Mouse (Mus musculus) lung, postnatal 0 days (tissue): Measurements from ENCODE around the gene Fam151a. TPM values are rescaled to one million over a fixed set of nuclear protein-coding genes. Genes with fewer than 3 reads are reported as not detected.
A peak's percentile ranks its signal among the peaks of the same experiment; 100 is the strongest.
"Not testable (repeated sequence)": the region's sequence is repeated elsewhere in the genome, so short reads cannot be mapped to it uniquely, and the experiment has no call there.

Experiments used
- ATAC-seq: fragments of 200-750 bp; cut with Nextera tagmentation; 2 replicates; pipeline ENCODE4 v1.8.0; 2017; ENCODE audit warnings: moderate library complexity
- DNase-seq: peaks from one replicate; pipeline ENCODE4 v3.0.0-alpha.2; 2016; ENCODE audit warnings: low spot score
- H3K27ac ChIP-seq: fragments of 300-500 bp; sonication (generic); 2 replicates; pipeline ENCODE4 v1.5.1; 2014; ENCODE audit warnings: antibody characterized with exemption, mild to moderate bottlenecking, low read length, mixed read lengths
- H3K27me3 ChIP-seq: fragments of 300-500 bp; sonication (generic); replicated peaks from 2 replicates; pipeline ENCODE4 v1.6.1; 2014; ENCODE audit warnings: low read length, mixed read lengths; ENCODE audit not compliant: insufficient read depth
- H3K36me3 ChIP-seq: fragments of 300-500 bp; sonication (generic); 2 replicates; pipeline ENCODE4 v1.6.1; 2014; ENCODE audit warnings: low read length, mixed read lengths; ENCODE audit not compliant: insufficient read depth
- H3K4me1 ChIP-seq: fragments of 300-500 bp; sonication (generic); 2 replicates; pipeline ENCODE4 v1.6.1; 2014; ENCODE audit warnings: antibody characterized with exemption, low read depth, low read length, mixed read lengths; ENCODE audit not compliant: insufficient read depth
- H3K4me2 ChIP-seq: fragments of 300-500 bp; sonication (generic); replicated peaks from 2 replicates; pipeline ENCODE4 v1.6.1; 2014; ENCODE audit warnings: low read depth, mild to moderate bottlenecking, low read length, moderate library complexity, mixed read lengths
- H3K4me3 ChIP-seq: fragments of 300-500 bp; sonication (generic); 2 replicates; pipeline ENCODE4 v1.5.1; 2014; ENCODE audit warnings: low read depth, low read length
- H3K9ac ChIP-seq: fragments of 300-500 bp; sonication (generic); replicated peaks from 2 replicates; pipeline ENCODE4 v1.6.1; 2014; ENCODE audit warnings: low read depth, mild to moderate bottlenecking
- H3K9me3 ChIP-seq: fragments of 300-500 bp; sonication (generic); 2 replicates; pipeline ENCODE4 v1.6.1; 2016; ENCODE audit warnings: low read length, mixed read lengths
- CTCF ChIP-seq: IDR thresholded peaks from 2 replicates; pipeline ENCODE4 v1.5.1; 2016; ENCODE audit warnings: antibody characterized with exemption, mild to moderate bottlenecking
- EP300 ChIP-seq: IDR thresholded peaks from 2 replicates; pipeline ENCODE4 v1.6.1; 2016; ENCODE audit warnings: antibody characterized with exemption, mild to moderate bottlenecking, control low read depth
- WGBS: fragments of 180-500 bp; shearing (Covaris S2); extraction: QIAGEN DNeasy Blood & Tissue Kit; methylation state at CpG from one replicate; pipeline ENCODE4 v1.1.7; 2014; 5-methylcytosine and 5-hydroxymethylcytosine counted together
- polyA plus RNA-seq: library from polyadenylated mRNA; unstranded; fragments of >200 nt; fragmentation: Nextera tagmentation; extraction: Ambion mirVana; gene quantifications from 2 replicates; pipeline ENCODE4 v1.2.1, GENCODE M21; 2015

The Fam151a gene
- polyA plus RNA-seq, 1 experiment from 2014 or later = 0.31 TPM

DNA sequence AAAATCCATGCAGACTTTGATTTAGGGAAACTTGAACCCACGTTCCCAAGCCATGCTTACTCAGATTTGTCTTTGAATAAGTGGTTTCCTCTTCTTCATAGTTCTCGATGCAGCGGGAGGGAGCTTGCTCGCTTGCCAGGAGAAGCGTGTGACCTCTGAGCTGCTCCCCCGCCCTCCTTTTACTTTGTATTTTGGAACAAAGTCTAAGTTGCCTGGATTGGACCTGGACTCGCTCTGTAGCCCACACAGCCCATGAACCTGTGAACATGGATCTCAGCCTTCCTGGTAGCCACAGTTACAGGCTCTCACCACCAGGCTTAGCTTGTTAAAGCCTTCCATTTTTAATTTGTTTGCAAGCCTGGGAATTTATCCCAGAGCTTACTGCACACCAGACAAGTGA is 2.9 kb upstream of the Fam151a start, which contains the start of gene Mroh7:
TSS of gene Mroh7 (minus strand) at position 112 of the 400 bp plus-strand sequence.
- Histone ChIP-seq H3K27me3 (no peaks in the 10 kb centered on the region), H3K27ac (no peak within 1 kb of the TSS), H3K4me2 (no peak within 1 kb of the TSS), H3K4me3 (no peak within 1 kb of the TSS), H3K9me3 (no peaks in the 10 kb centered on the region), H3K36me3 (no peaks in the 10 kb centered on the region), H3K4me1 (no peaks in the 10 kb centered on the region), H3K9ac (no peak within 1 kb of the TSS)
- no peak for DNase-seq
- WGBS = 67% methylated on average over 7 of the region's 7 CpGs
- ATAC-seq = no peak
- TF ChIP-seq CTCF = no peak
- TF ChIP-seq EP300 = no peak

DNA sequence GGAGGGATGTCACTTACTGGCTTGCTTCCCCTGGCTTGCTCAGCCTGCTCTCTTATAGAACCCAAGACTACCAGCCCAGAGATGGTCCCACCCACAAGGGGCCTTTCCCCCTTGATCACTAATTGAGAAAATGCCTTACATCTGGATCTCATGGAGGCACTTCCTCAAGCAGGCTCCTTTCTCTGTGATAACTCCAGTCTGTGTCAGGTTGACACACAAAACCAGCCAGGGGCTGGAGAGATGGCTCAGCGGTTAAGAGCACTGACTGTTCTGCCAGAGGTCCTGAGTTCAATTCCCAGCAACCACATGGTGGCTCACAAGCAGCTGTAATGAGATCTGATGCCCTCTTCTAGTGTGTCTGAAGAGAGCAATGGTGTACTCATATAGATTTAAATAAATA is 3.2 kb downstream of the Fam151a start:
- H3K4me1 ChIP-seq, H3K36me3 ChIP-seq, H3K4me3 ChIP-seq, H3K4me2 ChIP-seq, H3K9me3 ChIP-seq, DNase-seq, ATAC-seq, H3K27me3 ChIP-seq, H3K27ac ChIP-seq, H3K9ac ChIP-seq: not testable (repeated sequence)
- WGBS = 76% methylated on average over 1 of the region's 1 CpGs

DNA sequence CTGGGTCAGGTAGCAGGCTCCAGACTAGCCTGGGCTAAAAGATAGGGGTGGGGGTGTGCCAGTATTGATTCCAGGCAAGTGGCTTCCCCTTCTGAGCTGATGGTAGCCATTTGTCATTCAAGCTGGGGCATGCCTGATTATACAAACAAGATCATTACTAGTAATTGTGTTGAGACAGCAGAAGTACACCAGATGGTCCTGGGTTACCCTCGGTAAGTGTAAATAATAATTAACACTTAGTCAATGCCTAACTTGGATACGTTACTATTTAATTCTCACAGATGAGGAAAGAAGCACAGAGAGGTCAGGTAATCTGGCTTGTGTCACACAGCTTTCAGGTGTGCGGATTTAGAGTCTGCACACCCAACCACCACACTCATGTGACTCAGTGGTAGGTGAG is 4.2 kb downstream of the Fam151a start:
- H3K4me3 ChIP-seq = no peak overlapping the region
- DNase-seq (no peak), ATAC-seq (no peak)
- no peak for TF ChIP-seq CTCF
- TF ChIP-seq EP300 = no peak
- H3K36me3 ChIP-seq = no peaks in the 10 kb centered on the region
- no peak overlapping the region for H3K4me2 ChIP-seq
- H3K27me3 ChIP-seq = no peaks in the 10 kb centered on the region
- no peaks in the 10 kb centered on the region for H3K9me3 ChIP-seq
- WGBS = 64% methylated on average over 3 of the region's 3 CpGs
- no peaks in the 10 kb centered on the region for H3K4me1 ChIP-seq
- no peak overlapping the region for H3K9ac ChIP-seq
- H3K27ac ChIP-seq = no peak overlapping the region

DNA sequence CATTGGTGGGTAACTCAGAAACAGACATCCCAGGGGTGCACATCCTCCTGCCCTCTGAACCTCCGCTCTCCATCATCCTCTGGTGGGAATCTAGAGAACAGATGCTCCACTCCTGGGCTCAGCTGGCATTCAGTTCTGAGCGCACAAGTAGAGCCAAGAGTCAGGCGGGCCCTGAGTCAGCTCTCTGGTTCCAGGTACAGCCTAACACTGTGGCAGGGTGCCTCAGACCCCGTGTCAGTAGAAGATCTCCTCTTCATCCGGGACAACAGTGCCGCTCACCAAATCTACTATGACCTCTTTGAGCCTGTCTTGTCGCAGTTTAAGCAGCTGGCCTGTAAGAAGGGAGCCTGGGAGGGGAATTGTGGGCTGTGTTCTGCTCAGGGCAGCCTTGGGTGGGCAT is 12.2 kb downstream of the Fam151a start:
- Histone ChIP-seq H3K4me3 (no peak overlapping the region), H3K4me2 (no peak overlapping the region), H3K9me3 (no peaks in the 10 kb centered on the region), H3K27me3 (no peaks in the 10 kb centered on the region), H3K9ac (no peak overlapping the region), H3K27ac (no peak overlapping the region), H3K4me1 (no peaks in the 10 kb centered on the region), H3K36me3 (no peaks in the 10 kb centered on the region)
- no peak for TF ChIP-seq CTCF
- no peak for TF ChIP-seq EP300
- ATAC-seq (no peak), DNase-seq (no peak)
- 69% methylated on average over 7 of the region's 7 CpGs for WGBS

DNA sequence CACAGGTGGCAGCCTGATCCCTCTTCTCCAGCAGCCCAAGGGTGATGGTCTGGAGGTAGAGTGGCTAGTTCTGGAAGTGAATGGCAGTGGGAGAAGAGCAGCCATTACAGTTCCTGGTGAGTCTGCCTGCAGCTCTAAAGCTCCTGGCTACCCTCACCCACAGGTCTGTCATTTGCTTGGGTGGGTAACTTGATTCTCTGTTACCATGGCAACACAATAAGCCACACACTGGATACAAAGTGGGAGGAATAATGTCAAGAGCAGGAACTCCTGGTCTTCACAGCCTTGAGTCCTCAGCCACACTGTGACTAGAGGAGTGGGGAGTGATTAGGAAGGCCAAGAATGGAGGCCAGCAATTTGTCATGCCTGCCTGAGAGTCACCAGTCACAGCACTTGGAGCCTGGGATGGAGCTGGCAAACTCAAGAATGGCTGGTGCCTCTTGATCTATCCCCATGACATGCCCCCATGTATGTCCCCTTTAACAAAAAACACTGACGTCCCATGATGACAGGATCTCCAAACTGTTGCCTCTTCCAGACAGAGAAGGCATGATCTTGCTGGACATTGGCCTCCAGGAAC is 13.4 kb downstream of the Fam151a start:
- no peak overlapping the region for H3K9ac ChIP-seq
- WGBS = 61% methylated on average over 1 of the region's 1 CpGs

DNA sequence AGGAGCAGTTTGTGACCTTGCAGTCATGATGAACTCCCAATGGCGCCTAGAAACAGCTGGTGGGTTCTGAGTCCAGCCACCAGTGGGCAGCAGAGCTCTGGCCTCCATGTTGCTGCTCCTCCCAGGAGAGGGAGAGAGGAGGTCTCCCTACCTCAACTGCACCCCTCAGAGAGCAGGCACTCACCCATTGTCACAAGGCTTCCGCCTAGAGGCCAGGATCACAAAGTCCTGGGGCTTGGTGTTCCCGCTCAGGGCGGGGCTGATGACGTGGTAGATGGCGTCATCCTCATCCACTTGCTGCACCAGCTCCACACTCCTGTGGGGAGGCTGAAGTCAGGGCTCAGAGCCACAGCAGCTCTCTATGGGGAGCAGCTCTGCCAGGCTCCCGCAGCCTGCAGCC is 16.0 kb downstream of the Fam151a start:
- Histone ChIP-seq H3K4me2 (peak overlapping the region; percentile 25; the same call in 1 of the 2 replicates), H3K9me3 (no peaks in the 10 kb centered on the region), H3K4me3 (no peak overlapping the region), H3K36me3 (no peaks in the 10 kb centered on the region), H3K9ac (no peak overlapping the region), H3K4me1 (no peaks in the 10 kb centered on the region), H3K27me3 (no peaks in the 10 kb centered on the region), H3K27ac (no peak overlapping the region)
- peak; percentile 88 for DNase-seq
- 8% methylated on average over 7 of the region's 7 CpGs for WGBS
- peak; percentile 94 for ATAC-seq
- TF ChIP-seq CTCF (peak; percentile 95), EP300 (peak; percentile 98)

More for the DNA sequence above, 13.4 kb downstream of the Fam151a start:
- TF ChIP-seq CTCF (no peak), EP300 (no peak)
- Histone ChIP-seq H3K4me3 (no peak overlapping the region), H3K27ac (no peak overlapping the region), H3K36me3 (no peaks in the 10 kb centered on the region), H3K4me1 (no peaks in the 10 kb centered on the region), H3K9me3 (no peaks in the 10 kb centered on the region), H3K4me2 (no peak overlapping the region), H3K27me3 (no peaks in the 10 kb centered on the region)
- no peak for ATAC-seq
- DNase-seq = no peak

DNA sequence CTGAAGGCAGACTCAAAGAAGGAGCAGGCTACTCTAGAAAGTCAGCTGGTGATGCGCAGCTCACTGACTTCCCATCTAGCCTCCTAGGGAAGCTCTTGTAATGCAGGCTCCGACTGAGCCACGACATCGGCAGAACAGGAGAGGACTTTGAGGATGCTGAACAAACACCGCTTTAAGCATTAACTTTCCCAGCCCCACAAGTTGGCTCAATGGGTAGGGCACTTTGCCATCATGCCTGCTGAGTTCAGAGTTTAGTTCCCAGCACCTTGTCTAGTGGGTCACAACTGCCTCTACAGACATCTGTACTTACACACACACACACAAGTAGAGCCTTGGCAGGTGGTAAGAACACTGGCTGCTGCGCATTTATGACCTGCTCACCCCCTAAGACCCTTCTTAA is 18.0 kb downstream of the Fam151a start:
- TF ChIP-seq EP300 (no peak), CTCF (no peak)
- no peak overlapping the region for H3K27ac ChIP-seq
- WGBS = 69% methylated on average over 6 of the region's 6 CpGs
- no peak for ATAC-seq
- no peak overlapping the region for H3K4me3 ChIP-seq
- H3K4me1 ChIP-seq = no peaks in the 10 kb centered on the region
- no peak for DNase-seq
- H3K9me3 ChIP-seq = no peaks in the 10 kb centered on the region
- no peak overlapping the region for H3K9ac ChIP-seq
- H3K36me3 ChIP-seq = no peaks in the 10 kb centered on the region
- H3K27me3 ChIP-seq = no peaks in the 10 kb centered on the region
- no peak overlapping the region for H3K4me2 ChIP-seq
